Mouse (Mus musculus): ENCODE measurements around the gene Spert. TPM values are rescaled to one million over a fixed set of nuclear protein-coding genes. Genes with fewer than 3 reads are reported as not detected.

The Spert gene
- polyA plus RNA-seq (2012; rRNA removed; ENCODE audit: low replicate concordance): not detected in 2 replicates

GRCm38 (mm10) chr14:75592978-75593377 lies at the start of gene Spert:
Spert (minus strand) TSS chr14:75593116.

GRCm38 (mm10) chr14:75642080-75642479 lies 49.2 kb upstream of the Spert start, which contains the start of gene Erich6b:
Erich6b (plus strand) TSS chr14:75642259.

Other genes with a start within 250 kb of the Spert start
- gene Siah3, start 137.1 kb downstream of the Spert start, polyA plus RNA-seq (2012; rRNA removed; ENCODE audit: low replicate concordance): 0.06 and 0.39 TPM in 2 replicates
- not detected in 2 replicates for gene Erich6b, start 49.1 kb upstream of the Spert start, polyA plus RNA-seq (2012; rRNA removed; ENCODE audit: low replicate concordance)
- 10.1 and 18.0 TPM in 2 replicates for gene Cog3, start 161.4 kb upstream of the Spert start, polyA plus RNA-seq (2012; rRNA removed; ENCODE audit: low replicate concordance)
- 5.9 and 9.7 TPM in 2 replicates for gene Slc25a30, start 193.9 kb upstream of the Spert start, polyA plus RNA-seq (2012; rRNA removed; ENCODE audit: low replicate concordance)